Mouse (Mus musculus): ENCODE measurements around the gene Lasp1. TPM values are rescaled to one million over a fixed set of nuclear protein-coding genes. Genes with fewer than 3 reads are reported as not detected.

Lasp1 gene
- total and polyA plus RNA-seq, 3 experiments = 12.5 to 45.4 (median 18.6) TPM

DNA sequence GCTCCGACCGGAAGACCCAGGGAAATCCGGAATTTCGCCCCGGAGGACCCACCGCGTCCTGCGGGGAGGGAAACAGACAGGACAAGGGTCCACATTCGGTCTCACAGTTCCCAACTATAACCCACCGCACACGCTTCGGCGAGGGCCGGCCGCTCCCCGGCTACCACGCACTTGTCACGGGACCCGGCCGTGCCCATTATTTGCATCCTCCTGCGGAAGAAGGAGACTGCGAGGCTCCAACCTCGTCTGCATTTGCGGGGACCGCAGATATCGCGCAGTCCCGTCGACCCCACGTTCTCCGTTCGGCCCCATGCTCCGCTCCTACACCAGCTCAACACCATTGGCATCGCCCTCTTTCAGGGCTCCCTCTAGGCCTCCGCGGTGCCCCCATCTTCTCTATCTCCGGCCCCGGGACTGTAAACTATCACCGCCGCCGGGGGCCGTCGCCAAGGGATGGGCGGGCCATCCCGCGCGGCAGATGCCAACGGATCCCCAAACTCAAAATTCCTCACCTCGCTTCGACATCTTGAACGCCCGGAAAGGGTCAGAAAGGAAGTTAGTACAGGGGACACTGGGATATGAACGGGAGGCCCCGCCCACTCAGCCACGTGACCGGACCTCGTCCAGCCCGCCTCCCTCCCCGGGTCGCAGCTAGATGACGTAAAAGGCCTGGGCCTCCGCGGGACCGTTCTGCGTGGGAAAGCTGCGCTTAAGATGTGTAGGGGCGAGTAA lies 16.8 kb upstream of the Lasp1 start, which contains the start of gene Rpl23:
Gene Rpl23, minus strand, starts transcription at position 606 of the 732 bp plus-strand sequence.
- Histone ChIP-seq H3K4me3 (replicated peaks in 1 of 3; ENCODE audit: low read depth in 2 of 3, low read length in 2 of 3, poor library complexity in 1 of 3) (peak within 1 kb of the TSS; percentile 83 to 96 (median 90)), H3K9ac (ENCODE audit: insufficient read depth, low read depth) (peak within 1 kb of the TSS; percentile 90), H3K4me1 (ENCODE audit: control insufficient read depth in 1 of 2, insufficient read depth in 2 of 2) (peaks cover 8 to 34% of the 10 kb centered on the region in 2 experiments), H3K36me3 (replicated peaks in 1 of 2; ENCODE audit: control insufficient read depth in 1 of 2, insufficient read depth in 1 of 2, low read length in 1 of 2) (peaks cover 38 to 46% of the 10 kb centered on the region in 2 experiments), H3K9me3 (replicated peaks; ENCODE audit: low read length) (peaks cover 4% of the 10 kb centered on the region), H3K27ac (ENCODE audit: insufficient read depth, low read depth) (peak within 1 kb of the TSS; percentile 69), H3K27me3 (replicated peaks) (peaks cover 2% of the 10 kb centered on the region), H3K4me2 (ENCODE audit: insufficient read depth, low read depth, poor library complexity, severe bottlenecking) (peak within 1 kb of the TSS; percentile 85), H3K79me2 (replicated peaks; ENCODE audit: control insufficient read depth, extremely low read depth, insufficient read depth, poor library complexity, severe bottlenecking) (peaks cover 39% of the 10 kb centered on the region)
- in situ Hi-C loops (cut with MboI; ENCODE audit: low pct_ligation_motif_present, low pct_unique_long_range_greater_than_20kb, low sequenced_read_pairs) = no loop called here
- DNase-seq (ENCODE audit: extremely low read depth) = peak; percentile 99
- peak; percentile 71; the same call in 1 of the 2 replicates for TF ChIP-seq CHD2 (IDR thresholded peaks at IDR 0.05; ENCODE audit: low read length)
- TF ChIP-seq EP300 (IDR thresholded peaks at IDR 0.05; ENCODE audit: low read length) = no peak
- TF ChIP-seq TCF12 (IDR thresholded peaks at IDR 0.05; ENCODE audit: low read depth, low read length) = peak; percentile 98
- TF ChIP-seq MAX (IDR thresholded peaks at IDR 0.05; ENCODE audit: low read length) = peak; percentile 99
- TF ChIP-seq MEF2A (IDR thresholded peaks at IDR 0.05; ENCODE audit: borderline replicate concordance, low read depth, low read length) = peak; percentile 94
- peak; percentile 86 for TF ChIP-seq NRF1 (IDR thresholded peaks at IDR 0.05; ENCODE audit: low read depth, low read length)
- TF ChIP-seq POLR2A (IDR thresholded peaks at IDR 0.05; ENCODE audit: low read depth, low read length) = peak; percentile 100
- TF ChIP-seq PAX5 (IDR thresholded peaks at IDR 0.05; ENCODE audit: low read length) = no peak
- no peak for TF ChIP-seq JUND (conservative IDR thresholded peaks at IDR 0.05; ENCODE audit: low read depth, low read length)
- TF ChIP-seq GABPA (IDR thresholded peaks at IDR 0.05; ENCODE audit: insufficient replicate concordance, low read depth, low read length) = peak; percentile 74; the same call in 1 of the 2 replicates
- peak; percentile 95 for TF ChIP-seq HCFC1 (IDR thresholded peaks at IDR 0.05; ENCODE audit: low read depth, low read length)
- TF ChIP-seq CHD1 (IDR thresholded peaks at IDR 0.05; ENCODE audit: low read depth, low read length) = peak; percentile 61; the same call in 1 of the 2 replicates
- peak; percentile 97 for TF ChIP-seq TBP (conservative IDR thresholded peaks at IDR 0.05; ENCODE audit: low read depth, low read length)
- TF ChIP-seq ZMIZ1 (IDR thresholded peaks at IDR 0.05; ENCODE audit: low read depth, low read length) = peak; percentile 99
- no peak; the same call in 1 of the 2 replicates for TF ChIP-seq SMC3 (IDR thresholded peaks at IDR 0.05; ENCODE audit: low read depth, low read length)
- TF ChIP-seq BHLHE40 (IDR thresholded peaks at IDR 0.05; ENCODE audit: low read depth, low read length) = peak; percentile 87
- TF ChIP-seq ETS1 (conservative IDR thresholded peaks at IDR 0.05; ENCODE audit: low read depth, low read length) = peak; percentile 63
- TF ChIP-seq USF2 (conservative IDR thresholded peaks at IDR 0.05; ENCODE audit: low read depth, low read length) = peak; percentile 98
- TF ChIP-seq USF1 (IDR thresholded peaks at IDR 0.05; ENCODE audit: low read depth, low read length) = peak; percentile 99
- peak; percentile 75; the same call in 1 of the 2 replicates for TF ChIP-seq RCOR1 (conservative IDR thresholded peaks at IDR 0.05; ENCODE audit: low read depth, low read length)
- TF ChIP-seq CTCF (conservative IDR thresholded peaks at IDR 0.05 in 1 of 2, IDR thresholded peaks at IDR 0.05 in 1 of 2; ENCODE audit: low read depth in 2 of 2, low read length in 2 of 2) = no peak
- TF ChIP-seq RAD21 (IDR thresholded peaks at IDR 0.05; ENCODE audit: low read depth, low read length) = no peak
- TF ChIP-seq UBTF (IDR thresholded peaks at IDR 0.05; ENCODE audit: low read depth, low read length) = 0 out of 2 replicates have a peak, but pooled peaks have one; percentile 41
- peak; percentile 99 for TF ChIP-seq SIN3A (IDR thresholded peaks at IDR 0.05; ENCODE audit: low read length)
- peak; percentile 100 for TF ChIP-seq NELFE (IDR thresholded peaks at IDR 0.05; ENCODE audit: low read depth, low read length)
- 0 out of 2 replicates have a peak, but pooled peaks have one; percentile 22 for TF ChIP-seq ZNF384 (IDR thresholded peaks at IDR 0.05; ENCODE audit: low read depth, low read length)
- no peak; the same call in 1 of the 2 replicates for TF ChIP-seq JUN (IDR thresholded peaks at IDR 0.05; ENCODE audit: insufficient read depth, low read depth, low read length)
- peak; percentile 85 for TF ChIP-seq IRF4 (IDR thresholded peaks at IDR 0.05; ENCODE audit: low read depth, low read length)
- TF ChIP-seq E2F4 (IDR thresholded peaks at IDR 0.05; ENCODE audit: insufficient replicate concordance, low read depth, low read length) = peak; percentile 89; the same call in 1 of the 2 replicates
- no peak; the same call in 1 of the 2 replicates for TF ChIP-seq ZKSCAN1 (IDR thresholded peaks at IDR 0.05; ENCODE audit: borderline replicate concordance, low read depth, low read length)
- peak; percentile 89 for TF ChIP-seq ELF1 (IDR thresholded peaks at IDR 0.05; ENCODE audit: low read depth, low read length)
- TF ChIP-seq MXI1 (IDR thresholded peaks at IDR 0.05; ENCODE audit: low read depth, low read length) = peak; percentile 92
- TF ChIP-seq POLR2AphosphoS2 (IDR thresholded peaks at IDR 0.05; ENCODE audit: low read depth, low read length) = peak; percentile 99
- TF ChIP-seq MAZ (IDR thresholded peaks at IDR 0.05; ENCODE audit: low read depth, low read length) = peak; percentile 99
- TF ChIP-seq ZC3H11A (IDR thresholded peaks at IDR 0.05; ENCODE audit: low read depth, low read length) = no peak
- TF ChIP-seq MAFK (IDR thresholded peaks at IDR 0.05; ENCODE audit: insufficient replicate concordance, low read length) = no peak
- peak; percentile 96; the same call in 1 of the 2 replicates for TF ChIP-seq MYC (IDR thresholded peaks at IDR 0.05; ENCODE audit: low read depth, low read length)
- TF ChIP-seq KAT2A (IDR thresholded peaks at IDR 0.05; ENCODE audit: insufficient replicate concordance, low read length) = peak; percentile 98
- dilution Hi-C loops (cut with MboI; ENCODE audit: extremely low pct_ligation_motif_present, extremely low pct_unique_long_range_greater_than_20kb, low sequenced_read_pairs) = no loop called here

Data from CH12.LX (cell line).